Mouse (Mus musculus): ENCODE measurements around the gene Gmps.

Gmps gene

DNA sequence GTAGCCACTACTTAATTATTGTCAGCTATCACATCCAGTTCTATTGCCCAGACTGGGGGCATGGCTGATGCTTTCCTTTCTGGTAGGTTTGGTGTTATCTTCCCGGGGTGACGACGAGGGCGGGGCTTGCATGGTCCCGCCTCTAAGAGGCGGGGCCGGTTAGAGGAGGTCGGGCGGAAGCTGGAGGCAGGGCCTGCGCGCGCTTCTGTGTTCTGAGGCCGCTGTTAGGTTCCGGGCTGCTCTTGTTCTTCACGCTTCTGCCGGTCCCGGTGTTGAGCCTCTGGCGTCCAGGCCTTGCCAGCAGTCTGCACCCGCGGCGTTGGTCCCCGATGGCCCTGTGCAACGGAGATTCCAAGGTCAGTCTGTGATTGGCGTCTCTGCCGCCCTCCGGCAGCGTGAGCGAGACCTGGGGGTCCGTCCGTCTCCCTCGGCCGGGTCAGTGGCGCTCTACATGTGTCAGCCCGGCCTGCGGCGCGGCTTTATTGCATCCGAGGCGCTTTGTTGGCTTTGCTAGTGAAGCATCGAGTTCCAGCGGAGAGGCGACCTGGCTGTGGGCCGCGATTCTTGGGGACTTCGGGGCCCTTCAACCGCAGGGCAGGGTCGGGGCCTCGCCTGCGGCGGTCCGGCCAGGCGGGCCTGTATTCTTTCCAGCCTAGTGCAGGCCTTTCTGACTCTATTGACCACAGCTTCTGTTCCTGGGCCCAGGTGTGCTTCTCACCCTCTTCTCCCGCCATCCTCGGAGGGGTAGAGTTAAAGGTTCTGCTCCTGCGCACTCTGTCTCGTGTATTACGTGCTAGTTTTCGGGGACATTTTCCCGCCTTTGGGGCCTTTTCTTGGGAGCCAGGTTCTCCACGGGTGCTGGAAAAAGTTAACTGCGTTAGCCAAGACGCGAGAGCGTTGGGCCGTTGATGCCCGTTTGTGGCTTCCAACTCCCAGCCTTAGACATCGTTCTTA lies at the start of gene Gmps:
Gene Gmps (plus strand): TSS at position 152 of the 954 bp plus-strand sequence.
- peak; percentile 76 for DNase-seq (ENCODE audit: low spot score)

DNA sequence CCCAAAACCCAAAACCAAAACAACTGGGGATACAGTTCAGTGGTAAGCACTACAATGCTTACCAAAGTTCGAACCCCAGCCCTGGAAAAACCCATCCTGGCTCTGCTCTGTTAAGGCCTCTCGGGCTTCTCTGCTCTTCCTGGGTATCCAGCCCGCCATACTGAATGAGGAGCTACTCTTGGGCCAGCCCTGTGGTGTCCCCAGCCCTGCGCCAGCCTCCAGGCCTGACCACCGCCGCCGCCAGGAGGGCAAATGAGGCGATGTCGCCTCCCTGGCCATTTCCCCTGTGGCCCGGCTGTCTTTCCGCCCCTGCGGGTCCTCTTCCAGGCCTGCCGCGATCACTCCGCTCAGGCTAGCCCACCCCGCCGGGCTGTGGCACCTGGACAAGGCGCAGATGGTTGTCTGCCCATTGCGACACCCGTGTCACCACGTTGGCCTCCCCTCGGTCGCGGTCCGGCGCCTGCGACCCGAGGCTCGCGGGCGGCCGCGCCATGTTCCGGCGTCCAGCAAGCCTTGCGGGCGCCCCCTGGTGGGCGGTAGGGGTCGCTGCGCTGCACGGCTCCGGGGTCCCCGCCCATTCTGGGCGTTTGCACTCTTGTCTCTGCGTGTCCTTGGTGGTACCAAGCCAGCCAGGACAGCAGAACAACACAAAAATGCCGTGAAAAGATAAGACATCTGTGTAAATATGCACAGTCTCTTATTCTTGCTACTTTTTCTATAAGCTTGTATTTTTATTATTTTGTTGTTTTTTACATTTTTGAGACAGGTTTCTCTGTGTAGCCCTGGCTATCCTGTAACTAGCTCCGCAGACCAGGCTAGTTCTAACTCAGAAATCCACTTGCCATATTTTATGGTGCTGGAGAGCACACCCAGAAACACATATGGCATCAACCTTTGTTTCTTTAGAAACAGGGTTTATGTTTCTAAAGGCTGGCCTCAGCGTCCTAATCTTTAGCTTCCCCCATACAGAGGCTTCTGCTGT lies 46.7 kb upstream of the Gmps start, which contains the start of gene E130311K13Rik:
Gene E130311K13Rik (minus strand): TSS at position 595 of the 982 bp plus-strand sequence.
- DNase-seq (ENCODE audit: low spot score) = peak; percentile 86

DNA sequence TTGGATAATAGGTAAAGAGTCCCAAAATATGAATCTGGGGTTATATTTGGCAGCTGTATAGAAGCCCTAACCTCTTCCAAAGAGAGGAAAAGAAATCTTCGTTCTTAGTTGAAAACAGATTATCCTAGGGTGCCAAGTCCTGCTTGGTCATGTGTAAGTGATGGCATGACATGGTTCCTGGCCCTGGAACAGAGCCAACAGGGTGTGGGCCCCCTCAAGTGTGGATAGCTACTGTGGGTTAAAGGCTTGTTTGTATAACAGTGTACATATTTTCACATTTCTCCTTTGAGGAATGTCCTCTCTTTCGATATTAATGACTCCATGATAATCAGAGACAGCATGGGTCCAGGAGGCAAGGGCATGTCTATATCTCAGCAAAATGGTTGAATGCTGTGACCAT lies 37.0 kb upstream of the Gmps start:
- DNase-seq (ENCODE audit: low spot score) = no peak

DNA sequence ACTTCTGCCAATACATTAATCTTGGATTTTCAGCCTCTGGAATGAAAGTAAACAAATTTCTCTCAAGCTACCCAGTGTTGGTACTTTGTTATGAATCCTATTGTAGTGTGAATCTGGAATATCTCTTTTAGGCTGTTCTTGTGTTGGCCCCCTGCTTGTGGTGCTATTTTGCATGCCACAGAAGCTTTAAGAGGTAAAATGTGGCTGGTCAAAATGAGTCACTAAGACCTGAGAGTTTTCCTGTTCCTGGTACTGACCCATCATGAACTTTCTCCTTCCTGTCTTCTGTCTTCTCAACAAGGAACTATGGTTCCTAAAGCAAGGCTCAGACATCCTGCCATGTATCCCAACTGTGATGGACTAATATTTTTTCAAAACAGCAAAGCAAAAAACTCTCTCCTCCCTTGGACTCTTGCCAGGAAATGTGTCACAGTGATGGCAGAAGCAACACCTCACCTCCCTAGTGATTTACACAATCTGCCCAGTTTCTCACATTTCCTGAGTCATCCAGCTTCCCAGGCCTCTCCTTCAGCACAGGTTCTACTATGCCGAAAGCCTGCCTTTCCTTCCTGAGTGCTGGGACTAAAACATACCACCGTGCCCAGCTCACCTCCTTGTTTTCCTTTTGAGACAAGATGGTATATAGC lies 34.6 kb upstream of the Gmps start:
- no peak for DNase-seq (ENCODE audit: low spot score)

DNA sequence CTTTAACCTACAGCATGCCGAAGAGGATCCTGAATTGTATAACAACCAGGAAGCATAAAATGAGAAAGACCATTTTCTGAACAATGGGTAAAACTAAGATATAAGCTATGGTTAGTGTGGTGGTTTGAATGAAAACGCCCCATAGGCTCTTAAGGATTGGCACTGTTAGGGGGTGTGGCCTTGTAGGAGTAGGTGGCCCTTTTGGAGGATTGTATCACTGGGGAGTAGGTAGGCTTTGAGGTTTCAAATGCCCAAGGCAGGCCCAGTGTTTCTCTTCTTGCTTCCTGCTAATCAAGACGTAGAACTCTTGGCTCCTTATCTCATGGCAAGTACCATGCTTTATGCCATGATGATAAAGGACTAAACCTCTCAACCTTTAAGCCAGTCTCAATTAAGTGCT lies 26.1 kb upstream of the Gmps start:
- no peak for DNase-seq (ENCODE audit: low spot score)

DNA sequence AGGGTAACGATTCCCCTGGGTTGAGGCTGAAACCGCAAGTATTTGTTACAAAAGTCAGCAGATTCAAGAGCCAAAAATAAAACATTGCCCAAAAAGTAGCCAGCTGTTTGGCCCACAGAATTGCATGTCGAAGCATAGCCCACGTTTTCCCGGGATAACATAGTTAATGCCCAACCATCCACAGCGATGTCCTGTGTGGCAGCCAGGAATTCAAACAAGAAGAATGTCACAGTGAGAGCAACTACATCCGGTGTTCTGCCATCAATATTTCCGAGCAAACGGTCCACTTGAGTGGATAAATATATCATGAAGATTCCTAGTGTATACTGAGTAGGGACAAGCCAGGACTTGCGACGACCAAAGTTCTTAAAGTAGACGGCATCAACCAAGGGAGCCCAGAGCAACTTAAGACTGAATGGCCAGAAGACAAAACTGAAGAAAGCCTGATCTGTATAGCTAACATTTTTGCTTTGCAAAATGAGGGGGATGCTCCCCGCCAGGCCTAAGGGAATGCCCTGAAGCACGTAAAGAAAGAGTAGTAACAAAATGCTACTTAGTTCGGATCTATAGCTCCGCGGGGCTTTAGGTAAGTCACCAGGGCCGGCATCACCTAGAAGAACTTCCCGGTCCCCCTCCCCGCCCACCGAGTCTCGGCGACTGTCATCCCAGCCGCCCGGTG lies 12.3 kb upstream of the Gmps start:
- no peak for DNase-seq (ENCODE audit: low spot score)

DNA sequence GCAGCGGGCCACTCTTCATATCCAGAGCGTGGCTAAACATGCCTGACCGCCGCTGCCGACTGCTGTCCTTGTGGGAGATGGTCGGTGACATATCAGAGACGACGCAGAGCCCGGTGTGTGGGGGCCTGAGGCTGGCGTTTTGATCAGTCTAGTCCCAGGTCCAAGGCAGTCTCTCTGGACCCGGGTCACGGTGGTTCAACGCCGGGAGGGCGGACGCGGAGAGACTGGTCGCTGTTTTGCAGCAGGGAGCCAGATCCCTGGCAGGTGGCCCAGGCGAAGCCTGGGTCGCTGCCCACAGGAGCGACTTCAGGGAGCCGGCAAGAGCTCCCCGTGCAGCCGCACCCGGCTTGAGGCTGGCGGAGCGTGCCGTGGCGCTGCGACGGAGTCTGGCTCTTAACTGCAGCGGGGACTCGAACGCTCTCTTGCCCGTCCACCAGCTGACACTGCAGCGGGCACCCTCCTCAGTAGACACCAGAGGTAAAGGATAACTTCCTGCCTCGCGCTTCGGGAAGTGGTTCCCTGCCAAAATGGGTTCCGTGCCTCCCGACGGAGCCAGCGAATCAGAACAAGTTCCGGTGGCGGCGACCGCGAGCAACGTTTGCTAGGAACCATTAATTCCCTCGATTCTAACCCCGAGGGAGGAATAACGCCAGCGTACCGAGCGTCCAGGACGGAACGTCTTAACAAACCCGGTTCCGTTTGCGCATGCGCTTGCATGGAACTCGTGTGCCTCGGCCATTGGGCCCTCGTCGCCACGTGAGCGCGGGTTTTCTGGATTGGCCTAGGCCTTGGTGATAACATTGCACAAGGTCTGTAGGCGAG lies 11.6 kb upstream of the Gmps start, which contains the start of gene Slc33a1:
Gene Slc33a1 (minus strand): TSS at position 669 of the 822 bp plus-strand sequence.
- DNase-seq (ENCODE audit: low spot score) = peak; percentile 98

DNA sequence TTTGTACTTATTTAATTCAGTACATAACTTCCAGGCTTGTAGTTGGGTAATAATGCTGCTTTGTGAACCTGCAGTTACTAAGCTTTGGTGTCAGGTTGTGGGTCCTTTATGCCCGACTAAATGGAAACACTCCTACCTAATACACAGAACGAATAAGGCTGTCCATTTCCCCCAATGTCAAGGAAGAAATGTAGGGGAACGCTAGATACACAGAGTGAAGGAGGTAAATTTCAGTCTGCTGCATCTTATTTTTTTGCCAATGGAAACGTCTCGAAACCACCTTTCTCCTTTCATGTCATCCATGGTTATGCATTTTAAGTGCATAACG lies 11.0 kb upstream of the Gmps start:
- DNase-seq (ENCODE audit: low spot score) = no peak

DNA sequence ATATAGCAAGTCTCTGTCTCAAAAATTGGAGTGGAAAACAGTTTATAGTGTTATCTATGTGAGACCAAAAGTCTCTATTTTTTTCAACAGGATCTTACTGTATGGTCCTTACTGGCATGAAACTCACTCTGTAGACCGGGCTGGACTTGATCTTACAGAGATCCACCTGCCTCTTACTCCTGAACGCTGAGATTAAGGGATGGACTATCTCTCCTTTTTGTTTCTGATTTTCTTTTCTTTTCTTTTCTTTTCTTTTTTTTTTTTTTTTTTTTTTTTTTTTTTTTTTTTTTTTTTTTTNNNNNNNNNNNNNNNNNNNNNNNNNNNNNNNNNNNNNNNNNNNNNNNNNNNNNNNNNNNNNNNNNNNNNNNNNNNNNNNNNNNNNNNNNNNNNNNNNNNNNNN lies 10.0 kb upstream of the Gmps start:
- no peak for DNase-seq (ENCODE audit: low spot score)

DNA sequence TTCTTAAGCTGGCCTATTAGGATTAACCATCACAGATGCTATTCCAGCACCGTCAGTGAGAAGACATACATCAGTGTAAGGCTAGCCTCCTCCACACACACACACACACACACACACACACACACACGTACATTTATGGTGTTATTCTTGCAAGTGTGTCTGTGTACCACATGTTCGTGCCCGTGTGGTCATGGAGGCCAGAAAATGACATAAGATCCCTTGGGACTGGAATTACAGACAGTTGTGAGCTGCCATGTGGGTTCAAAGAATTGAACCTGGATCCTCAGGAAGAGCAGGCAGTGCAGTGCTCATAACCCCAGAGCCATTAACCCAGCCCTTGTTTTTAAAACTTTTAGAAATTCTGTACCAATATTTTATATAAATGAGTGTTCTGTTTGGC lies 2.0 kb downstream of the Gmps start:
- DNase-seq (ENCODE audit: low spot score) = no peak

DNA sequence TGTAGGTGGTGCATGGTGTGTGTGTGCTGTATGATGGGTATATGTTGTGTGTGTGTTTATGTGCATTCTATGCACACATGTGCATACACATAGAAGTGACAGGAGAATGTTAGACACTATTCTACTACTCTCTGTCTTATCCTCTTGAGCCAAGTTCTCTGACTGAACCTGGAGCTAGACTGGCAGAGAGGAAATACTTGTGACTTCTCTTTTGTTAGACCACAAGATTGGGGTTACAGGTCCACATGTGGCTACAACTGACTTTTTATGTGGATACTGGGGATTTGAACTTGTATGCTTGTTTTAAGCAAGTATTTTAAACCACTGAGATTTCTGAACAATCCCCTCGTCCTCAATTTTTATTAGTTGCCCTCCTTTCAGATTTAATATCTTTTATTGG lies 10.8 kb downstream of the Gmps start:
- no peak for DNase-seq (ENCODE audit: low spot score)

DNA sequence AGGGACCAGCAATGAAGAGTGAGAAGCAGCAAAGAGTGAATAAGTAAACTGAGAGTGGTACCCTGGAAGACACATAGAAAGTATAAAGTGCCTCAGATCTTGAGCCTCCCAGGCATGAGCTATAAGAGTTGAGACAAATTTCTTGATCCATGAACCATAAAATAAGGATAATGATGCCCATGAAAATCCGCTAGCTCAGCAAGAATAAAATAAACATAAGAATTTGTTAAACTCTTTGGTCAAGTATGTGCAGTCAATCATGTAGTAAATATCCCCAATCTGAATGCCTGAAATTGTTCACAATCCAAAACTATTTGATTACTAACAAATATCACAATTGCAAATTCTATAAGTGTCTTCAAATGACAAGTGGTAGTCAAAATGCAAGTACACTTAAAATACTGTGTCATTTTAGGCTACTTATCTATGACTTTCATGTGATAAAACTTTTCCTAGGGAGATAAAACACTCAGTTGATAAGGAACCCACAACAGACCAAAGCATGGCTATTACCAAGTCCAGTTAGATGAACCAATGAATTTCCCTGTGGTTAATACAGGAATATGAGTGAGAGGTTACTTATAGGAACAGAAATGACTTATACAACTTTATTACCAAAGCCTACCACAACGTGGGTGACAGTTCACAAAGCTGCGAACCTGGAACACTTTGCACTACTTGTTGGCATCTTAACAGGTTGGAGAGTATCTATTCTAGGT lies 13.0 kb downstream of the Gmps start:
- DNase-seq (ENCODE audit: low spot score) = no peak

DNA sequence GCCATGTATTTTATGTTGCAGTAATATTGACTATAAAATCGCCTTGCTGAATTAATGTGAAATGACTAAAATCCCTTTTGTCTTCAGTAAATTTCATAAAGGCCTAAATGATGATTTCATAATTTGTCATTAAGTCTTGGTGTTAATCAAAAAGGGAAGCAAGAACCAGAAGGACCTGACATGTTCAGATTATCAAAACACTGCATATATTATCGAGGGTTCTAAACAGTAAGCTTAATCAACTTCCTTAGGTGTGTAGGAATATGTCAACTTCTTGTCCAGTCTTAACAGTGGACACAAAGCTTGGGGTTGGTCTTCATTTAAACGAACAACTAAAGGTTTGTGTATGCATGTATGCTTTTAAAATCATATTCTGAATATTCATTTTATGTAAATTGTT lies 45.5 kb downstream of the Gmps start:
- no peak for DNase-seq (ENCODE audit: low spot score)

DNA sequence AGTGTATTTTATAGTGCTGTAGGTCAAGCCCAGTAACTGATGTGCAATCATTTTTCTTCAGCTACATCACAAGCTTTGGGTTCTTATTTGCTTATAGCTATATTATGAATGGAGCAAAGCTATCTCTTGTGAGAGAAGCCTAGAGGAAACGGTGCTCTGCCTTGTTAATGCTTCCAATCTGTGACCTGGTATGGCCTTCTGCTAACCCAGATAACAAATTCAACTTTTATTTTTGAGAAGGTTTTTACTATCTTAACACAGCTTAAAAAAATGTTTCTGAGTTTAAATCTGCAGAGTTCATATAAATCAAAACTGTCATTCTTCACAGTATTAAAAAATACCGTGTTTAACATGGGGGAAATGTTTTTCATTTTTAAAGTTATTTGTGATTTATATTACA lies 46.0 kb downstream of the Gmps start:
- DNase-seq (ENCODE audit: low spot score) = no peak

DNA sequence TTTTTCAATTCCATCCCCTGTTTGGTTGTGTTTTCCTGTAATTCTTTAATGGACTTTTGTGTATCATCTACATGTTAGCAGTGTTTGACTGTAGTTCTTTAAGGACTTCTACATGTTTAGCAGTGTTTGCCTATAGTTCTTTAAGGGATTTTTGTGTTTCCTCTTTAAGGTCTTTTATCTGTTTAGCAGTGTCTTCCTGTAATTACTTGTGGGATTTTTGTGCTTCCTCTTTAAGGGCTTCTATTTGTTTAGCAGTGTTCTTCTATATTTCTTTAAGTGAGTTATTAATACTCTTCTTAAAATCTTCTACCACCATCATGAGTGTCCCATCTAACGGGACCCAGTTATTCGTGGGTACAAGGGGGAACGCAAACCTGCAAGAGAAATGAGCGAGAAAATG lies 53.9 kb downstream of the Gmps start:
- no peak for DNase-seq (ENCODE audit: low spot score)

DNA sequence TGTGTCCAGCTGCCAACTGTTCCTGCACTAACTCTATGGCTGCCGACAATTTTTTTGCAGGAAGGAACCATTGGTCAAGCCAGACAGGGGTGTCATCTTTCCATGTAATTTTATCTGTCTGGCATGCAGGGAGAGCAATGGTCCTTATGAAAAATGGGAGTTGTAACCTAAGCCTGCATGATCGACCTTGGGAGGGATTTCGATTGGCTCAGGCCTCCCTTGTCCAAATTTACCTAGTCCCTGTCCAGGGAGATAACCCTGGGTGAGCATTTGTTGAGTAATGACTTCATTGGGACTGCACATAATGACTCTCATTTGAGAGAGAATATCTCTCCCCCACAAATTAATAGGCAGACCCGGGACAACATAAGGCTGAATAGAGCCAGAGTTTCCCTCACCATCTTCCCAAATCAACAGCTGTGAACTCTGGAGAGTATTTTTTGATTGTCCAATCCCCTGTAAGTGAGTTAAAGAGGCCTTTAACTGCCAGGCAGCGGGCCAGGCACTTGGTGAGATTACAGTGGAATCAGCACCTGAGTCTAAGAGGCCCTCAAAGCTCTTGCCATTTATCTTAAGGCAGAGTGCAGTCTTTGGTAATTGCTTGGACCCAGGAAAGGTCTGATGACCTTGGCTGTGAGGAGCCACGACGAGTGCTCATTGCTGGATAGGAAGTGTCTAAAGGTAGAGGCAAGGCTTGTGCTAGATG lies 62.4 kb downstream of the Gmps start:
- no peak for DNase-seq (ENCODE audit: low spot score)

DNA sequence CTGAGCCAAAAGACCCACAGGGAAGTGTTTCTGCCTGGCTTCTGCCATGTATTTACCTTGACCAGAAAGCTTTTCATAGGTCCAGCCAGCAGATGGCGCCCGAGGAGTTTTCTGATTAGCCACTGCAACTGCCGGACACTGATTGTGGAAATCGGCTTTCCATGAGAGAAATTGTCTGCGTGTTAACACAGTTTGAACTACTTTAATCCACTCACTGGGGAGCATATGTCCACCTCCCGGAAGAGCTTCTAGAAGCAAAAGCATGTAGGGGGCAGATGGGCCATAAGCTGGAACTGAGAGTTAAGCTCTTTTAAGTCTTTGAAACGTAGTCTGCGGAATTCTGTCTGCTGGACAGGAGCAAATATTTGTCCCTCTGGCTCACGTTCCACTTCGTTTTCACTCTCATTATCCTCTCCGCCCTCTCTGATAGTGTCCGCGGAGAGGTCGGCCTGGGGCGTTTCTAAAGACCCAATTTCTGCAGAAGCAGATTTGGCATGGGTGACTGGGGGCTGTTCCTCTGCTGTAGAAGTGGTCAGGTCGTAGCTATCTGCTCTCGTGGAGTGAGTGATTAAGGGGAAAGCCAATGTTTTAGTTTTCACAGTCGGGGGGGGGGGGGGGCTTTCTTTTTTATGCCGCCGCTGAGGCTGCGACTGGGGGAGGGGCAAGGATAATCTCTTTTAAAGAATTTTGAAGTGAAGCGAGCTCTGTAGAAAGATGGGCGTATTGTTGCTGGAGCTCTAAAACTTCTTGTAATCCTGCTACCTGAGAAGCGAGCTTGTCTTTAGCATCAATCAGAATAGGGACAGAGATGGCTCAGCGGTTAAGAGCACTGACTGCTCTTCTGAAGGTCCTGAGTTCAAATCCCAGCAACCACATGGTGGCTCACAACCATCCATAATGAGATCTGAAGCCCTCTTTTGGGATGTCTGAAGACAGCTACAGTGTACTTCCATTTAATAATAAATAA lies 64.2 kb downstream of the Gmps start:
- peak; percentile 80 for DNase-seq (ENCODE audit: low spot score)
